Mouse (Mus musculus) spleen, postnatal 36 days (tissue): ENCODE data around the gene Rhd.
A peak's percentile ranks its signal among the peaks of the same experiment; 100 is the strongest.

Experiments
- DNase-seq, 2 experiments: peaks; one replicate each; pipeline ENCODE4 v3.0.0; 2022; ENCODE audit warnings: low spot score in 2 of 2, mixed read lengths in 1 of 2

Gene Rhd

GRCm38 (mm10) chr4:134856501-134856900 lies 7.8 kb upstream of the Rhd start:
- no peak for DNase-seq

GRCm38 (mm10) chr4:134858494-134858893 lies 5.8 kb upstream of the Rhd start:
- no peak for DNase-seq

GRCm38 (mm10) chr4:134861884-134862283 lies 2.5 kb upstream of the Rhd start:
- no peak for DNase-seq

DNA sequence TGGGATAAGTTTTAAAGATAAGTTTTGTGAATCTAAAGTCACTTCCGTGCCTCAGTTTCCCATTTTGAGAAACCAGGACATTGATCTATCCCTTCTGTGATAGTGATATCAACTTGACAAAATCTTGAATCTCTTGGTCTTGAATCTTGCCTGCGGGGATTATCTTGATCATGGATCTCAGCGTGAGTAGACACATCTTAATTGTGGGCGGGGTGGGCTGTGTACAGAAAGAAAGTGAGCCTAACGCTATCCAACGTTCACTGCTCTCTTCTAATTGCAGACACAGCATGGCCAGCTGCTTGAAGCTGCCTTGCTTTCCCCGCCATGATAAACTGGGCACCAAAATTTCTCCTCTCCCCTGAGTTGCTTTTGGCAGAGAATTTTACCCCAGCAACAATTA lies 1.3 kb upstream of the Rhd start:
- no peak for DNase-seq

DNA sequence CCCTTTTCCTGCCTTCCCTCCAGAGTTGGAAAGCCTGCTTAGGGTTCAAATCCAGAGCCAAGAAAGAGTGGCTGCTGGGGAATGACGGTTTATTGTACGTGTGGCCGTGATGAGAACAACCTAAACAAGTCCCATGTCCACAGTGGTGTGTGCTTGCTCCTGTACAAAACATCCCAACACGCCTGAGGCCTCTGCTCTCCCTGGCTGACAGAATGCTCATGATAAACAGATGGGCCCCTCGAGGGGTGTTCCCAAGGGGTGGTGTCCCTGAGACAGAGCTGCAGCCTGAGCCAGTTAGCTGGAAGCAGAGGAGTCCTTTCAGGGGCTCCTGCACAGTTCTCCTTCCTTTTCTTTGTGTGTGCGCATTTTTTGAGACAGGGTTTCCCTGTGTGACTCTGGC lies 1.0 kb downstream of the Rhd start:
- peak; percentile 41 to 61 for DNase-seq

DNA sequence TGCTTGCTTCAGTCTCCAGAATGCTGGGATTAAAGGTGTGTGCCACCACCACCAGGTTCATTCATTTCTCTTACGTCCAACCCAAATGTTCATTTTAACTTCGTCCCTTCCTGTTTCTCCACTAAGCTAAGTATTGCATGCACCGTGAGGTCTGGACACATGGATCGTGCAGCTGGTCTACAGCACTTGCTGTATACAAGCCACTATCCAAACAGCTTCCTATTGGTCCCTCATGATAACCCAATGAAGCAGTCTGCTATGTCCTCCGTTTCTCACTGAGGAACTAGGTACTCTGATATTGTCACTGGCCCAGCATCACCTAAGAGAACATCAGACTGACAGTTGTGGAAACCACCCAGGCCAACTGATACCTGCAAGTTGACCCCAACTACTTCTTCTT lies 1.5 kb downstream of the Rhd start:
- DNase-seq = no peak

- peak in 1 of 2 experiments; percentile 44 for DNase-seq
Measured at GRCm38 (mm10) chr4:134867213-134867612, 2.9 kb downstream of the Rhd start.

DNA sequence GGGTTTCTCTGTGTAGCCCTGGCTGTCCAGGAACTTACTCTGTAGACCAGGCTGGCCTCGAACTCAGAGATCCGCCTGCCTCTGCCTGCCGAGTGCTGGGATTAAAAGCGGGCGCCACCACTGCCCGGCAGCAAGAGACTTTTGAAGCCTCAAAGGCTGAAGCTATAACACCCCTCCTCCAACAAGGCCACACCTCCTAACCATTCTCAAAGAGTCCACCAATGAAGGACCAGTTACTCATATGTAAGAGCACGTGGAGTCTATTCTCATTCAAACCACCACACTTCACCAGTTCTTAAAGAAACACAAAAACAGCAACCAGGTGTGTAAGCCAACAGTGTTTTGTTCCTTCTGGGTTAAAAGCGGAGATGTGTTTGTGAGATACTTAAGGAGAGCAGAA lies 3.3 kb downstream of the Rhd start:
- no peak for DNase-seq

DNA sequence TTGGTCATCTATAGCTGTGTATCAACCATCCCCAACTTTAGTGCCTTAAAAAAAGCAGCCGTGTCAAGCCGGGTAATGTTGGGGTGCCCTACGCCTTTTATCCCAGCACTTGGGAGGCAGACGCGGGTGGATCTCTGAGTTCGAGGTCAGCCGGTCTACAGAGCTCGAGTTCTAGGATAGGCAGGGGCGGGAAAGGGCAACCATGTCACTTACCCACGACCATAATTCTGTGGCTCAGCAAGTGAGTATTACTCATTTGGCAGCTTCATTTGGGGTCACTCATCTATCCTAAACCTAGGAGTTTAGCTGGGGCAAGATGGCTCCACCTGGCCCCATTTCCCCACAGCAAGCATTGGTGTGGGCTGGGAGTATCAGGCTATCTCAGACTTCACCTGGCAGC lies 3.7 kb downstream of the Rhd start:
- no peak for DNase-seq

GRCm38 (mm10) chr4:134868490-134868889 lies 4.2 kb downstream of the Rhd start:
- DNase-seq = no peak

DNA sequence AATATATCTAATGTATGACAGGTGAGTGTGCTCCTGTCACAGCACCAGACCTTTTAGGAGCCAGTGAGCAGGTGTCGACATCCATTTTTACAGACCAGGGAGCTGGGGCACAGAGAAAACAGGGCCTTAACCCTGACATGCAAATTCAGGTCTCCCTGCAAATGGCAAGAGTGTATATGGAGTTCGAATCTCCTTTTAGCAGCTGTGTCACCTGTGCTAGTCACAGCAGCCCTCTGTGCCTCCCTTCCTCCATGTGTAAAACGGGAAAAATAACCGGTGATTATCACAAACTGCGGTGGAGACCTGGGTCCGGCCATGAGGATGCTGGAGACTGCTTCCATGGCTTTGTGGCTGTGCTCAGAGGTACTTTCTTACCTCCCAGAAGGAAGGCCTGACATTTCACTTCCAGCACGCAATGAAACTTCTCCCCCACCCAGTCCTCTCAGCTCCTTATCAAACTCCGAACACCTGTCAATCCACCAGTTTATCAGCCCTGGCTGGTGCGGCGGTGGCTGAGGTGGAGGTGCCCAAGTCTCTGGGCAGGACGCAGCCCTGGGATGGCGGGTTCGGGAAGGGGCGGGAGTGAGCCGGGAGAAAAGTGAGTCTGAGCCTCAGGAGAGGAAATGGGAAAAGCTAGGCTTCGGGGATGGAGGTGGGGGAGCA lies 4.9 kb downstream of the Rhd start:
- peak; percentile 69 to 83 for DNase-seq

GRCm38 (mm10) chr4:134869815-134870375 lies 5.6 kb downstream of the Rhd start:
- no peak for DNase-seq

DNA sequence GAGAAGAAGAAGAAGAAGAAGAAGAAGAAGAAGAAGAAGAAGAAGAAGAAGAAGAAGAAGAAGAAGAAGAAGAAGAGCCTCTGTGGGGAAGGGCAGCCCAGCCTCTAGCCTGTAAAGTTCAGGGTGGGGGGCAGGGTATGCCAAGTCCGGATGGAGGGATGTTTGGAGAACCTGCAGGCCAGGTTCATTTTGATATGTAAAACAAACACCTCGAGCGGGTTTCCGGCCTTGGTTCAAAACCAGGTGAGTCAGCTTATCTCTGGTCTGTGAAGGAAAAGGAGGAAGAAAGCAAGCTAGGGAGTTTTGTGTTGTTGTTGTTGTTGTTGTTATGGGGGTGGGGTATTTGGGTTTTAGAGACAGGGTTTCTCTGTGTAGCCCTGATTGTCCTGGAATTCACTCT lies 7.1 kb downstream of the Rhd start:
- DNase-seq = no peak

GRCm38 (mm10) chr4:134871950-134872349 lies 7.6 kb downstream of the Rhd start:
- no peak for DNase-seq

DNA sequence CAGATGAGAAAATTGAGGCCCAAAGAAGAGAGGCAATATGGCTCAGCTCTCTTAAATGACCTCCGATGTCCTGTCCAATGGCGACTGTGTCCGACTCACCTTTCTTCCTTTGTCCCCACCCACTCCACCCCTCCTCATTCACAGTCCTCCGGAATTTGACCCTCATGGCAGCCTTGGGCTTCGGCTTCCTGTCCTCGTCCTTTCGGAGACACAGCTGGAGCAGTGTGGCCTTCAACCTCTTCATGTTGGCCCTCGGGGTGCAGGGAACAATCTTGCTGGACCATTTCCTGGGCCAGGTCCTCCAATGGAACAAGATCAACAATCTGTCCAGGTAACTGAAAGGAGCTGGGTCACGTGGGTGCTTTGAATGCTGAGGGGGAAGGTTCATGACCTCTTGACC lies 11.8 kb downstream of the Rhd start:
- DNase-seq = no peak

DNA sequence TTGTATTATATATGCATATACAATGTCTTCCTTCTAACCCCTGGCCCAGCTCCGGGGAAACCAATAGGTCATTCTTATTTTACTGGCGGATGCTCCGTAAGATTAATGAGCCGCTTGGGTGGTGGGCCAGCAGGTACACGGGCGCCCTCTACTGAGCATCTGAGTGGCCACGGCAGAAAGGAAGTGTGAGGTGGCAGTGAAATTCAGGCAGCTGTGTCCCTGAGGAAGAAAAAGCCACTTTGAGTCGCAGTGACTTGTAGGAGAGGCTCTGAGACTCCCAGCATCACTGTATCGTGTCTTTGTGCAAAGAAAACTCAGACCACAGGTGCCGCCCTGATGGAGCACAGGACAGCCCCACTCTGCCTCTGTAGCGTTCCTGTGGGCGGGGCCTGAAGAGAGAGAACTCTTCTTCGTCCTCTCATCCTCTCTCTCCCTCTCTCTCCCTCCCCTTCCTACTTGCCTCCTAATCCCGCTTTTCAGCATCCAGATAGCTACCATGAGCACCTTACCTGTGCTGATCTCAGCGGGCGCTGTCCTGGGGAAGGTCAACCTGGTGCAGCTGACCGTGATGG lies 15.2 kb downstream of the Rhd start:
- DNase-seq = peak; percentile 63 to 64

DNA sequence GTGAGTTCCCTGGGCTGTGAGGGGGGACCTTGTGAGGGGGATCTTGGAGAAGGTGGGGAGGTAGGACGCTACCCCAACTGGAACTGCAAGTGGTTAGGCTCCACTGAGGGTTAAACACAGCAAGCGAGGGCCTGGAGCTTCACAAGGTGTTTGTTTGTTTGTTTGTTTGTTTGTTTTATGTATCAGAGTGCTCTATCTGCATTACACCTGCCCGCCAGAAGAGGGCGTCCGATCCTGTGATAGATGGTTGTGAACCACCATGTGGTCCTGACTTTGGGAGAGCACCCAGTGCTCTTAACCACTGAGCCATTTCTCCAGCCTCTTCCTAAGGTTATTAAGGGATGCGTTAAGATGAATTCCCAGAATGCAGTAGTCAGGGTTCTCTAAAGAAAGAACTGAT lies 15.7 kb downstream of the Rhd start:
- DNase-seq = no peak

DNA sequence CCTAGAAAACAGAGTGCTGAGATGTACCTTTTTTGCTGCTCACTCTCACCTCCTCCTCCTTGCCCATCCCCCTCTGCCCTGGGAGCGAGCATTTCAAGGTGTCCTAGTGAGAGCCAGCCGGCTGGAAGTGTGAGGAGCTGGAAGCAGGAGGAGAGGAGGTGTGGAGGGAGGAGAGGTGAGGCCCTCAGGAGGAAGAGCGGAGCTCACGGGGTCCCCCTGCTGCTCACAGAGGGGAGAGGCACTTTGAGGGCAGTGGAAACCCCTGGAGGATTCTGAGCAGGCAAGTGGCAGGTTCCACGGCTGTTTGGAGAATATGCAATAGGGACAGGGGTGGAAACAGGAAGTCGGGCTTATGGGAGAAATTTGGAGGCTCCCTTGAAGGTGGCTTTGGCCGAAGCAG lies 18.9 kb downstream of the Rhd start:
- peak; percentile 27 to 48 for DNase-seq

DNA sequence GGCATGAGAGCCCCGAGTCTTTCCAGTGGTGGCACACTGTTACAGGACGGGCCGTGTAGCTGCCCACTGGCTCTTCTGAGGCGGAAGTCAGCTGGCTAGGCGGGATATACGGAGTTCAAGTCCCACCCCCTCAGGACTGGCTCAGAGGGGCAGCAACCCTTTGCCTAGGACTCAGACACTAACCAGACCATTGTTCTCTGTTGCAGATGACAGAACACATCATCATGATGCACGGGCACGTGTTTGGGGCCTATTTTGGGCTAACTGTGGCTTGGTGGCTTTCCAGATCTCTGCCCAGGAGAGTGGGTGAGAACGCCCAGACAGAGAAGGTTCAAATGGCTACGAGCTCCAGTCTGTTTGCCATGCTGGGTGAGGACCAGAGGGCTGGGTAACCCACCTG lies 19.5 kb downstream of the Rhd start:
- DNase-seq = no peak

GRCm38 (mm10) chr4:134884364-134884763 lies 20.0 kb downstream of the Rhd start:
- no peak for DNase-seq

DNA sequence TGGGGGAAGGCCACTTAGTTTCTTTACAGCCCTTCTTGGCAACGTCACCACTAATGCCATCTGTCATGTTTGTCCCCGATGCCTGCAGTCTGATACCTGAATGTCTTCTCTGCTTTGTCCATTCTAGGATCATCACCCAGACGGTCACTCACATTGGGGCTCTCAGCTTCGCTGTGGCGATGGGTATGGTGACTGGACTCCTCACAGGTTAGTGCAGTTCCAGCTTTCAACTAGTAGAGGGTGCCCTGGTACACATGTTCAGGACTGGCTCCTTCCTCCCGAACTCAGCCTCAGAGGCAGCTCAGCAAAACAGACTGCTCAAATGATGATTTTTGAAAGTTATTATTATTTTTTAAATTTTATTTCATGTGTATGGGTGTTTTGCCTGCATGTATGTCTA lies 27.8 kb downstream of the Rhd start:
- peak; percentile 45 to 59 for DNase-seq

GRCm38 (mm10) chr4:134897256-134897655 lies 32.9 kb downstream of the Rhd start:
- DNase-seq = no peak

DNA sequence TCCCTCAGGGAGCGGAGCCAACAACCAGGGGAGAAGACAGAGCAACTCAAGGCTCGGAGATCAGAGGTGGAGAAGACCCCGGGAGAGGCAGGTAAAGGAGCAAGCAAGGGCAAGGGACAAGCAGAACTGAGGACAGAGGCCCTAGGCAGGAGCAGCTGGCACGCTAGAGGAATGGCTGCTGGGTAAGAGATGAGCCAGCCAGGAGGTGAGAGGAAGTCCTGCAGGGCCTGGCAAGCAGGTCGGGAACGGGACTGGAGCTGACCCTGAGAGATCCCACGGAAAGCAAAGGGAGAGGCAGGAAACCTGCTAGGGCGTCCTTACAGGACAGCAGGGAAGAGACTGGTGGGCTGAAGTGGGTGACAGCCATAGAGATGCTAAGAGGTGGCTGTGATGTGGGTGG lies 36.8 kb downstream of the Rhd start:
- DNase-seq = no peak

DNA sequence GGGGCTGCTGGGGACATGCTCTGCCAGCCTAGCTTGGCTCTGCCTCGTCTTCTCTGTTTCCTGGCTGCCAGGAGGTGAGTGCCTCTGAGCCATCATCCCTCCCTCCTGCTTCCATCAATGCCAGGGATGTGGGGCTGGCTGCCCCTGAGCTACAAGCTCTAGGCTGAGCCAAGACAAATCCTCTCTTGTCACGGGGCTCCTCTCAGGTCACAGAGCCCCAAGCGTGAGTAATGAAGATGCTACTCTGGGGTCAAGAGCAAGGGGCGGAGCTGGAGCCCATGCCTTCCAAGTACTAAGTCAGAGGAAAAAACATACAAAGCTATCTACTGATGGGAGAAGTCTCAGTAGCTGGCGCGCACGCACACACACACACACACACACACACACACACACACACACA lies 38.7 kb downstream of the Rhd start:
- DNase-seq = no peak
